Mouse (Mus musculus): ENCODE measurements around the gene Icmt. TPM values are rescaled to one million over a fixed set of nuclear protein-coding genes. Genes with fewer than 3 reads are reported as not detected.

Gene Icmt
- polyA plus RNA-seq, 1 experiment from 2014 or later = 23.4 TPM

GRCm38 (mm10) chr4:152276389-152277347 is 20.4 kb upstream of the Icmt start:
- H3K27me3 ChIP-seq (ENCODE audit: control insufficient read depth, insufficient read depth, low read length) = peaks cover 20% of the 10 kb centered on the region
- H3K27ac ChIP-seq (replicated peaks; ENCODE audit: low read depth, low read length) = no peak overlapping the region
- 50% methylated on average over 10 of the region's 10 CpGs for WGBS
- no peak overlapping the region for H3K4me3 ChIP-seq (ENCODE audit: low read depth, low read length)
- H3K4me2 ChIP-seq (ENCODE audit: low read depth, low read length) = no peak overlapping the region
- H3K9me3 ChIP-seq (replicated peaks; ENCODE audit: control insufficient read depth, low read length) = no peaks in the 10 kb centered on the region
- DNase-seq (ENCODE audit: low spot score) (no peak), ATAC-seq (replicated peaks; ENCODE audit: insufficient number of reproducible peaks, low FRiP score, low TSS enrichment, low read depth) (no peak)
- no peaks in the 10 kb centered on the region for H3K36me3 ChIP-seq (replicated peaks; ENCODE audit: control insufficient read depth, insufficient read depth, low read depth, low read length)
- H3K9ac ChIP-seq (replicated peaks; ENCODE audit: low read length) = no peak overlapping the region
- H3K4me1 ChIP-seq (ENCODE audit: control insufficient read depth, insufficient read depth, low read length) = peaks cover 13% of the 10 kb centered on the region

GRCm38 (mm10) chr4:152277916-152278315 is 19.1 kb upstream of the Icmt start:
- Histone ChIP-seq H3K27me3 (ENCODE audit: control insufficient read depth, insufficient read depth, low read length) (peaks cover 32% of the 10 kb centered on the region), H3K4me2 (ENCODE audit: low read depth, low read length) (no peak overlapping the region), H3K4me1 (ENCODE audit: control insufficient read depth, insufficient read depth, low read length) (peaks cover 10% of the 10 kb centered on the region), H3K4me3 (ENCODE audit: low read depth, low read length) (no peak overlapping the region), H3K9ac (replicated peaks; ENCODE audit: low read length) (no peak overlapping the region), H3K9me3 (replicated peaks; ENCODE audit: control insufficient read depth, low read length) (no peaks in the 10 kb centered on the region), H3K36me3 (replicated peaks; ENCODE audit: control insufficient read depth, insufficient read depth, low read depth, low read length) (no peaks in the 10 kb centered on the region), H3K27ac (replicated peaks; ENCODE audit: low read depth, low read length) (no peak overlapping the region)
- no peak for DNase-seq (ENCODE audit: low spot score)
- WGBS = 69% methylated on average over 2 of the region's 2 CpGs
- no peak for ATAC-seq (replicated peaks; ENCODE audit: insufficient number of reproducible peaks, low FRiP score, low TSS enrichment, low read depth)

- no peak overlapping the region for H3K4me3 ChIP-seq (ENCODE audit: low read depth, low read length)
- H3K27me3 ChIP-seq (ENCODE audit: control insufficient read depth, insufficient read depth, low read length) = peaks cover 42% of the 10 kb centered on the region
- no peaks in the 10 kb centered on the region for H3K36me3 ChIP-seq (replicated peaks; ENCODE audit: control insufficient read depth, insufficient read depth, low read depth, low read length)
- H3K9ac ChIP-seq (replicated peaks; ENCODE audit: low read length) = no peak overlapping the region
- no peak overlapping the region for H3K4me2 ChIP-seq (ENCODE audit: low read depth, low read length)
- no peaks in the 10 kb centered on the region for H3K9me3 ChIP-seq (replicated peaks; ENCODE audit: control insufficient read depth, low read length)
- H3K27ac ChIP-seq (replicated peaks; ENCODE audit: low read depth, low read length) = no peak overlapping the region
- WGBS = 89% methylated on average over 23 of the region's 23 CpGs
- ATAC-seq (replicated peaks; ENCODE audit: insufficient number of reproducible peaks, low FRiP score, low TSS enrichment, low read depth) (no peak), DNase-seq (ENCODE audit: low spot score) (no peak)
- H3K4me1 ChIP-seq (ENCODE audit: control insufficient read depth, insufficient read depth, low read length) = peaks cover 14% of the 10 kb centered on the region
Observed at GRCm38 (mm10) chr4:152278986-152279385, 18.0 kb upstream of the Icmt start.

- H3K36me3 ChIP-seq (replicated peaks; ENCODE audit: control insufficient read depth, insufficient read depth, low read depth, low read length) = no peaks in the 10 kb centered on the region
- WGBS = 39% methylated on average over 15 of the region's 15 CpGs
- no peak overlapping the region for H3K9ac ChIP-seq (replicated peaks; ENCODE audit: low read length)
- DNase-seq (ENCODE audit: low spot score) (no peak), ATAC-seq (replicated peaks; ENCODE audit: insufficient number of reproducible peaks, low FRiP score, low TSS enrichment, low read depth) (no peak)
- no peak overlapping the region for H3K4me3 ChIP-seq (ENCODE audit: low read depth, low read length)
- no peak overlapping the region for H3K27ac ChIP-seq (replicated peaks; ENCODE audit: low read depth, low read length)
- no peaks in the 10 kb centered on the region for H3K9me3 ChIP-seq (replicated peaks; ENCODE audit: control insufficient read depth, low read length)
- H3K27me3 ChIP-seq (ENCODE audit: control insufficient read depth, insufficient read depth, low read length) = peaks cover 57% of the 10 kb centered on the region
- peaks cover 7% of the 10 kb centered on the region for H3K4me1 ChIP-seq (ENCODE audit: control insufficient read depth, insufficient read depth, low read length)
- no peak overlapping the region for H3K4me2 ChIP-seq (ENCODE audit: low read depth, low read length)
Observed at GRCm38 (mm10) chr4:152281601-152282000, 15.4 kb upstream of the Icmt start.

GRCm38 (mm10) chr4:152282721-152283120 is 14.3 kb upstream of the Icmt start:
- no peak for DNase-seq (ENCODE audit: low spot score)
- Histone ChIP-seq H3K4me1 (ENCODE audit: control insufficient read depth, insufficient read depth, low read length) (peaks cover 7% of the 10 kb centered on the region), H3K9ac (replicated peaks; ENCODE audit: low read length) (no peak overlapping the region), H3K27ac (replicated peaks; ENCODE audit: low read depth, low read length) (no peak overlapping the region), H3K27me3 (ENCODE audit: control insufficient read depth, insufficient read depth, low read length) (peaks cover 68% of the 10 kb centered on the region), H3K4me2 (ENCODE audit: low read depth, low read length) (peak overlapping the region; percentile 45), H3K9me3 (replicated peaks; ENCODE audit: control insufficient read depth, low read length) (no peaks in the 10 kb centered on the region), H3K36me3 (replicated peaks; ENCODE audit: control insufficient read depth, insufficient read depth, low read depth, low read length) (no peaks in the 10 kb centered on the region), H3K4me3 (ENCODE audit: low read depth, low read length) (peak overlapping the region; percentile 20)
- WGBS = 14% methylated on average over 34 of the region's 34 CpGs
- ATAC-seq (replicated peaks; ENCODE audit: insufficient number of reproducible peaks, low FRiP score, low TSS enrichment, low read depth) = no peak

GRCm38 (mm10) chr4:152283186-152283950 is 13.7 kb upstream of the Icmt start:
- H3K27ac ChIP-seq (replicated peaks; ENCODE audit: low read depth, low read length) = no peak overlapping the region
- peaks cover 7% of the 10 kb centered on the region for H3K4me1 ChIP-seq (ENCODE audit: control insufficient read depth, insufficient read depth, low read length)
- H3K27me3 ChIP-seq (ENCODE audit: control insufficient read depth, insufficient read depth, low read length) = peaks cover 74% of the 10 kb centered on the region
- 4% methylated on average over 60 of the region's 70 CpGs for whole genome bisulfite sequencing
- ATAC-seq (replicated peaks; ENCODE audit: insufficient number of reproducible peaks, low FRiP score, low TSS enrichment, low read depth) (peak; percentile 62), DNase-seq (ENCODE audit: low spot score) (peak; percentile 90)
- H3K4me3 ChIP-seq (ENCODE audit: low read depth, low read length) = peak overlapping the region; percentile 20
- H3K36me3 ChIP-seq (replicated peaks; ENCODE audit: control insufficient read depth, insufficient read depth, low read depth, low read length) = no peaks in the 10 kb centered on the region
- H3K9me3 ChIP-seq (replicated peaks; ENCODE audit: control insufficient read depth, low read length) = no peaks in the 10 kb centered on the region
- H3K4me2 ChIP-seq (ENCODE audit: low read depth, low read length) = peak overlapping the region; percentile 45
- no peak overlapping the region for H3K9ac ChIP-seq (replicated peaks; ENCODE audit: low read length)

- ATAC-seq (replicated peaks; ENCODE audit: insufficient number of reproducible peaks, low FRiP score, low TSS enrichment, low read depth) (no peak), DNase-seq (ENCODE audit: low spot score) (peak; percentile 78)
- H3K4me1 ChIP-seq (ENCODE audit: control insufficient read depth, insufficient read depth, low read length) = peaks cover 7% of the 10 kb centered on the region
- 3% methylated on average over 10 of the region's 10 CpGs for WGBS
- no peak overlapping the region for H3K27ac ChIP-seq (replicated peaks; ENCODE audit: low read depth, low read length)
- no peak overlapping the region for H3K4me3 ChIP-seq (ENCODE audit: low read depth, low read length)
- no peaks in the 10 kb centered on the region for H3K9me3 ChIP-seq (replicated peaks; ENCODE audit: control insufficient read depth, low read length)
- no peak overlapping the region for H3K4me2 ChIP-seq (ENCODE audit: low read depth, low read length)
- no peaks in the 10 kb centered on the region for H3K36me3 ChIP-seq (replicated peaks; ENCODE audit: control insufficient read depth, insufficient read depth, low read depth, low read length)
- no peak overlapping the region for H3K9ac ChIP-seq (replicated peaks; ENCODE audit: low read length)
- peaks cover 87% of the 10 kb centered on the region for H3K27me3 ChIP-seq (ENCODE audit: control insufficient read depth, insufficient read depth, low read length)
Observed at GRCm38 (mm10) chr4:152285505-152285904, 11.5 kb upstream of the Icmt start.

- no peak for ATAC-seq (replicated peaks; ENCODE audit: insufficient number of reproducible peaks, low FRiP score, low TSS enrichment, low read depth)
- Histone ChIP-seq H3K9me3 (replicated peaks; ENCODE audit: control insufficient read depth, low read length) (no peaks in the 10 kb centered on the region), H3K4me2 (ENCODE audit: low read depth, low read length) (peak overlapping the region; percentile 21), H3K27ac (replicated peaks; ENCODE audit: low read depth, low read length) (no peak overlapping the region), H3K27me3 (ENCODE audit: control insufficient read depth, insufficient read depth, low read length) (peaks cover 89% of the 10 kb centered on the region), H3K4me3 (ENCODE audit: low read depth, low read length) (0 out of 2 replicates have a peak overlapping the region, but pooled peaks have one; percentile 11), H3K9ac (replicated peaks; ENCODE audit: low read length) (no peak overlapping the region), H3K36me3 (replicated peaks; ENCODE audit: control insufficient read depth, insufficient read depth, low read depth, low read length) (no peaks in the 10 kb centered on the region), H3K4me1 (ENCODE audit: control insufficient read depth, insufficient read depth, low read length) (peaks cover 7% of the 10 kb centered on the region)
- 2% methylated on average over 32 of the region's 32 CpGs for WGBS
- no peak for DNase-seq (ENCODE audit: low spot score)
Observed at GRCm38 (mm10) chr4:152286183-152286582, 10.8 kb upstream of the Icmt start.

All from embryonic facial prominence, embryonic 11.5 days (tissue).